Mouse (Mus musculus) liver, adult (tissue): Measurements from ENCODE around the gene Pigk.

Source experiments
- GATA4 ChIP-seq: IDR thresholded peaks from 2 replicates; pipeline ENCODE4 v1.6.1; 2014; ENCODE audit warnings: mild to moderate bottlenecking, low read length; ENCODE audit not compliant: insufficient replicate concordance

Gene Pigk

GRCm38 (mm10) chr3:152861978-152862377 is 148.1 kb downstream of the Pigk start:
- no peak for TF ChIP-seq GATA4

DNA sequence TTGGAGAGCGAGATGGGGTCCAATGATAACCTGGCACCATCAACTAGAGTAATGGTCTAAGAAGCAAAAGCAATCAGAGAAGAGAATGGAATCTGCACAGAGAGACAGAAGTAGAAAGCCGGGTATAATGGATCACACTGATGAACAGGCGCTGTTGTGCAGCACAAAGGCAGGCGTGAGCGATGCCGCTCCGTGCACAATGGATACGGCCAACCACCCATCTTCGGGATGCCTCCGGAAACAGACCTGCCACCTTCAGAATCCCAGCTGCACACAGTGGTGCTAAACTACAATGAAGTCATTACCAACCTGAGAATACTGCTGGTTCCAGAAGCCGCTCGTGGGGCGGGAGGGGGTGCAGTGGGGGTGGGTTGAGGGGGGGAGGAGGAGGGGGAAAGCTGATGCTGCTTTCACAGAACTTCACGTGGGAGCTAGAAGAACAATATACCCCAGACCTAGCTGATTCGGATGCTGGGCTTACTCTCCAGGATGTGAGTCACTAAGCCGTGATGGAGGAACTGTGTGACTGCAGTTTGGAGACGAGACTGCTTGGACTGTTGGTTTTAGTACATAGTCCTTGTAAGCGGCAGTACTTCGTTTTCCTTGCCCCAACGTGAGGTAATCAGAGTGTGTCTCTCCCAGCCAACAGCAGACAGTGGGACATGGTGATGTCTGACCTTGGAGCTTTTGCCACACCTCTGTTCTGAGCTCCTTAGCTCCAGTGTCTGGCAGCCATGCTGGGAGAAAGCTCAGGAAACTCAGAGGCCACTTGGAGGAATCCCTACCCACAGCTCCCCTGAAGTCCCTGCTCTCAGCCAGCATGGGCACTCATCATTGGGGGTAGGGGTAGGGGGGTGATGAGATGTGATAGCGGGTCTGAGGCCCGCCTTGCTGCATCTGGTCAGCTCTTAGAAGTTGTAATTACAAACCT is 152.4 kb downstream of the Pigk start:
- TF ChIP-seq GATA4 = no peak

DNA sequence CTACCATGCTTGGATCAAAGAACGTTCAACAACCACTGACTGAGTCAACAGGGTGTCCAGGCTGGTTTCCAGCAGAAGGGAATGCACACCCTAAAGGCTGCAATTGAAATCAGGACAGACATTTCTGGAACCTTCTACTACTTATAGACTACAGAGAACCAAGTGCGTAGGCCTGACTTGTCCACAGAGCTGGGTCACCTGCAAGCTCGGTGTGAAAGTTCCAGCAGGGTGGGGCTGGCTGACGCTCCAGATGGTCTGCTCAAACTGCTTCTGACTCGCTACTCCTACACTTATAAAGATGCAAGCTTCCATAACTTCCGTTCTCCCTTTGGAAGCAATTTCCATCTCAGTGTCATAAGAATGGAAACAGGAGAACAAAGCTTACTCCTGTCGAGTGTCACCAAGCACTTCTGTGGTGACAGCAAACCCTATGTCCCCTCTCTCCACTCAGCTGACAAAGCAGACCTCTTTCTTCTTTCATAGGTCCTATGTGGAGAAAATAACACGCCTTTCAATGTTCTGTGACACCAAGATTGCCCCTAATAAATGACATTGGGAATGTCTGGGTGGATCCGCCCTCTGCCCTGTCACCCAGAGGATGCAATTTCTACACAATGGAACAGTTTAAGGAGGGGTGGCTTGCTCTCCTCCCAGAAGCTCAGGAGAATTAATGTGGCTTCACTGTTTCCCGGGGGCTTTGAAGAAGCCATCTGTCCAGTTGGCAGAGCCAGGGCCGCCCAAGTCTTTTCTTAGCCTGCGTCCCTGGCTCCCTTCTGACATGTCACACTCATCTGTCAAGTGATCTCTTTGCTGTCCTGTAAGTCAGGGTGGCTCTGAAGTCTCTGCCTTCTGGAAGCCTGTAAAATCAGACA is 154.0 kb downstream of the Pigk start:
- TF ChIP-seq GATA4 = no peak

- TF ChIP-seq GATA4 = no peak
Measured at GRCm38 (mm10) chr3:152872054-152872453, 158.2 kb downstream of the Pigk start.

GRCm38 (mm10) chr3:152872596-152872995 is 158.7 kb downstream of the Pigk start:
- TF ChIP-seq GATA4 = no peak

- TF ChIP-seq GATA4 = no peak
Measured at GRCm38 (mm10) chr3:152874431-152875355, 160.8 kb downstream of the Pigk start.

DNA sequence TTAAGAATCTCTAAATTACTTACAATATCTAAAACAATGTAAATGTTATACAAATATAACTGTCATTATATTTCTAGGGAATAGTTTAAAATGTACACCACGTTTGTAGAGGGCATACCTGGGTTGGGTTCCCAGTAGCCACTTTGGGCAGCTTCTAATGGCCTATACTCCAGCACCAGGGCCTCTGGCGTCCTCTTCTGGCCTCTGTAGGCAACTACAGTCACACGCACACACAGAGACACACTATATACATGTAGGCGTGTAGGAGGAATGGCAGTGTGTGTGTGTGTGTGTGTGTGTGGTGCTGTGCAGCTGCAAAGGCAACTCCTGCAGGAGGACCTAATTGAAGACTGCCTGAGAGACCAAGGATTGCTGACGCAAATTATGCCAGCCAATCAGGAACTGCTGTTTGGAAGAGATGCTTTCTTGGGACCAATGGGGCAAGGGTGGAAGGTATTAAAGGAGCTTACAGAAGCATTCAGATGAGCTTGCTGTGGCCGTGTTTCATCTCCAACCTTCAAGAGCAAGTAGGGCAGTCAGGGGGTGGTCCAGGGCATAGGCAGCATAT is 161.9 kb downstream of the Pigk start:
- TF ChIP-seq GATA4 = no peak

DNA sequence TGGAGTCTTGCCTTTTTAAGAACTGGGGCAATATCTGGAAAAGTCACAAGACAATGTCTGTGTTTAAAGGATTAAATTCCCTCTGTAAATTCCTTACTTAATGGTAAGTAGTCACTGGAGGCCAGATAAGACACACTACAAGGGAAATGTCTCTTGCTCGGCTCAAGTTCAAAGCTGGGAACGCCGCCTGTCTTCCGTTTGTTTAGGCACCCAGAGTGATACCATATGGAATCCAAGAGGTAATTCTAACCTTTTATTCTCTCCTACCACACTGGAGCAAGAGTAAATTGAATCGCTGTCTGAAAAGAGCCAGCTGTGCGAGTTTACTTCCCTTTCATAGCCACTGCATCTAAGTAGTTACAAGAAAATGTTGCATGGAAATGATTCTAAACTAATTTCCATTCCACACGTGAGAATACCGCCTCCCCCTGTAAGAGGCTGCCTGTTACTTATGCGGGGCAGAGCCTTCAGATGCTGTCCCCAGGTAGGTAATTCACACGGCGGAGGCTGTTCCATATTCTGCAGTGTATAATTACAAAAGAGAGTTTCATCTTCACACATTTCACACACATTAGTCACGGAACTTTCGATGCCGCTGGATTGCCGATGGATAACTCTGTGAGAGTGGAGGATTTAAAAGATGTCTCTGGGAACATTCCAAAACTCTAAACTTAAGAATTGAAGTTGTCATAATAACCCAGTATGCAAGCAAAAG is 166.4 kb downstream of the Pigk start:
- no peak for TF ChIP-seq GATA4

GRCm38 (mm10) chr3:152881706-152882105 is 167.8 kb downstream of the Pigk start:
- no peak for TF ChIP-seq GATA4

DNA sequence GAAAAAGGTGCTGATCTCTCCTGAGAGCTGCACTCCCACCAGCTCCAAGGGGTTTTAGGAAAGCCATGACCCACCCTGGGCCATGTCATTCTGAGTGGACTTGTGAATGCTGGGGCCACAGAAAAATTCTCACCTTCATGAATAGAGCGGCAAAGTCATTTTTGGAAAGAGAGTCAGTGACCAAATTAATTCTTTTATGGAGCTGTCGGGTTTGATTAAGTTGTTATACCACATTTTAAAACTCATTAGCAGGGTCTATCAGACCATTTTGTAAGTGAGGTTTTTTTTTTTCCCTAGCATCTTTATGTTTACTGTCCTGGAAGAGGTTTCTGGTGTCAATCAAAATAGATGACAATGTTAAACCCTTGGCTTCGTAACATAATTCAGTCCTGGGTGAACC is 169.7 kb downstream of the Pigk start:
- no peak for TF ChIP-seq GATA4

GRCm38 (mm10) chr3:152886749-152887148 is 172.8 kb downstream of the Pigk start:
- no peak for TF ChIP-seq GATA4

GRCm38 (mm10) chr3:152888116-152888515 is 174.2 kb downstream of the Pigk start:
- TF ChIP-seq GATA4 = no peak

DNA sequence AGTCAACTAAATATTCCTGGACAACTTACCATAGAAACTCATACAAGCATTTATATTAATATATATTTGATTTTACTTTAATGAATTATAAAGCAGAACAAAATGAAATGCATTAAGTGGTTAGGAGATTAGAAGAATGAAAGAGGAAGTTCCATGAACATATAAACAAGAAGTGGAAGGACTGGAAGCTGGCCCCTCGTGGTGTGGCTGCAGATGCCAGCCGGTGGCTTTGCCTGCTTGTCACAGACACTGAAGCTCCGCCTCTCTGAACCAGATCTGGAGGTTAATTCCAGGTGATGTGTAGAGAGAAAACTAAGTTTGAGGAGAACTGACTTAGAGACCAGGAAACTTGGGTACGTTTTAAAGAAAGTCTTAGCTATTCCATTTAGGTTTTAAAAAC is 181.0 kb downstream of the Pigk start:
- no peak for TF ChIP-seq GATA4

DNA sequence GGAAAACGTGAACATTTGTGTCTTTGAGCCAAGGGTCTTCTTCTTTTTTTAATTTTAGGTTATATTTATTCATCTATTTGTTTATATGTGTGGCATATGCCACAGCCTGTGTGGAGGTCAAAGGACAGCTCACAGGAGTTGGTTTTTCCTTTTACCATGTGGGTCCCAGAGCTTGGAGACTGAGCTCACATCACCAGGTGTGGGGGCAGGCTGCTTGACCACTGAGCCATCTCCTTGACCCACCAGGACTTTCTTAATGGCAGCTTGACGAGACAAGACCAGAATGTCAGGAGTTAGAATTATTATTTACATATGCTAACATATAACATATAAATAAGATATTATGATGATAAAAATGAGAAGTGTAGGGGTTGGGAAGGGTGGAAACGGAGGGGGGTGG is 182.2 kb downstream of the Pigk start:
- TF ChIP-seq GATA4 = no peak
